Mouse (Mus musculus): Measurements from ENCODE around the gene Tbx4.

The Tbx4 gene

DNA sequence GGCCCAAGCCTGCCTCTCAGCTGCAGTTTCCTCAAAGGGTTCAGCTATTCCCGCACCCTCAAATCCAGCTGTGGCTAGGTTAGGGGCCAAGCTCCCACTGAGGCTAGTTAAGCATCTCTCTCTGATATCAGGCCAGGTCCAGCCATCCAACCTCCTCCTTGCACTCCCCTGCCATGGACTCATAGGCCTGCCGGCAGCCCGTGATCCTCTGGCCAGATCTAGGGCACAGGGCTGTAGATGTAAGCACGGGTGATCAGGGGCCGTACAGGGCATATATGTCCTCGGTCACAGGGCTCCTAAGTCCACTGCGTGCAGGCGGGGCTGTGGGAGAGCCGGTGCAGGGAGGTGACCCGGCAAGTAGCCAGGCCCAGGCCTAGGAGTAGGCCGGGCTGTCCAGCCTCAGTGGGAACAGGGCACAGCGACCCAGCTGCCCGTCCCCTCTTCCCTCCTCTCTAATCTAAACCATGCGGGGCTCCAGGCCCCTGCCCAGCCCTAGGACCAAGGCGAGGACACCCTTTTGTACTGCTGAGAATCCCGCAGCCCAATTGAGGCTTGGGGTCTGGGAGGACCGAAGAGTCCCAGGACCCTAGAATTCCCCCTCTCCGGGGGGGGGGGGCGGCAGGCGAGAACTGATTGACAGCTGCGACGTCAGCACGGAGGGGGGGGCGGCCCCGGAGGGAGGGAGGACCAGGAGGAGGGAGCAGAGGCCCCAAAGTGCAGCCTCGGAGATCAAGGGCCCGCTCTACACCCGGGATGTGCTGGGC is at the start of gene Tbx4:
Tbx4 (plus strand) TSS at position 758 of the 764 bp plus-strand sequence.
- 43% methylated on average over 22 of the region's 28 CpGs for WGBS

GRCm38 (mm10) chr11:85836523-85837290 is 49.5 kb upstream of the Tbx4 start:
- WGBS = 8% methylated on average over 32 of the region's 32 CpGs

DNA sequence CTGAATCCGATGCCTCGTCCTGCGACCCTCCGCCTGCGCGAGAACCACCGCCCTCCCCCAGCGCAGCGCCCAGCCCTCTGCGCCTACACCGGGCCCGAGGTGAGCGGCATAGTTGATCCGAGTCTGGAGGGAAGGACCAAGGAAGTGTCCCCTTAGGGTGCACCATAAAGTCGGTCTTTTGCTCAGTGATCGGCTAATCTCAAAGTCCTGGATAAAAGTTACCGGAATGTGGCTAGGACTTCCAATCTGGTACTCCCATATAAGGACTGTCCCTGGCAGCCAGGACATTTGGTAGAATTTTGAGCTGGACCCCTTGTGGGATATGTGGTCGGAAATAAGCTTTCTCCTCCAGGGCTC is 49.0 kb upstream of the Tbx4 start:
- 6% methylated on average over 18 of the region's 18 CpGs for WGBS

DNA sequence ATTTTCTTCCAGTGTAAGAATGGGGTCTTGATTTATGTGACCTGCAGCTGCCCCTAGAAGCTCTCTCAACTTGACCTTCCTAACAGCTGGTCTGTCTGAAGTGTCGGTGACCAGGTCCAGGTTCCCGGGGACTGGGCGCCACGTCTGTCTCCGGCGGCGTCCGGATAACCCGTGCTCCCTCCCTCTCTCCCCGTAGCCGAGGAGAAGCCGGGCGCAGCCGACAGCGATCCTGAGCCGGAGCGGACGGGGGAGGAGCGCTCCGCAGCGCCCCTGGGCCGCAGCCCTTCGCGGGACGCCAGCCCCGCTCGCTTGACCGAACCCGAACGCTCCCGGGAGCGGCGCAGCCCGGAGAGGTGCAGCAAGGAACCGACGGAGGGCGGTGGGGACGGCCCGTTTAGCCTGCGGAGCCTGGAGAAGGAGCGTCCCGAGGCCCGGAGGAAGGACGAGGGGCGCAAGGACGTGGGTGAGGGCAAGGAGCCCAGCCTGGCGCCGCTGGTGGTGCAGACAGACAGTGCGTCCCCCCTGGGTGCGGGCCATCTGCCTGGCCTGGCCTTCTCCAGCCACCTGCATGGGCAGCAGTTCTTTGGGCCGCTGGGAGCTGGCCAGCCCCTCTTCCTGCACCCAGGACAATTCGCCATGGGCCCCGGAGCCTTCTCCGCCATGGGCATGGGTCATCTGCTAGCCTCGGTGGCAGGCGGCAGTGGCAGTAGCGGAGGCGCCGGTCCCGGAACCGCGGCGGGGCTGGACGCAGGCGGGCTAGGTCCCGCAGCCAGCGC is 48.4 kb upstream of the Tbx4 start:
- WGBS = 4% methylated on average over 64 of the region's 67 CpGs

DNA sequence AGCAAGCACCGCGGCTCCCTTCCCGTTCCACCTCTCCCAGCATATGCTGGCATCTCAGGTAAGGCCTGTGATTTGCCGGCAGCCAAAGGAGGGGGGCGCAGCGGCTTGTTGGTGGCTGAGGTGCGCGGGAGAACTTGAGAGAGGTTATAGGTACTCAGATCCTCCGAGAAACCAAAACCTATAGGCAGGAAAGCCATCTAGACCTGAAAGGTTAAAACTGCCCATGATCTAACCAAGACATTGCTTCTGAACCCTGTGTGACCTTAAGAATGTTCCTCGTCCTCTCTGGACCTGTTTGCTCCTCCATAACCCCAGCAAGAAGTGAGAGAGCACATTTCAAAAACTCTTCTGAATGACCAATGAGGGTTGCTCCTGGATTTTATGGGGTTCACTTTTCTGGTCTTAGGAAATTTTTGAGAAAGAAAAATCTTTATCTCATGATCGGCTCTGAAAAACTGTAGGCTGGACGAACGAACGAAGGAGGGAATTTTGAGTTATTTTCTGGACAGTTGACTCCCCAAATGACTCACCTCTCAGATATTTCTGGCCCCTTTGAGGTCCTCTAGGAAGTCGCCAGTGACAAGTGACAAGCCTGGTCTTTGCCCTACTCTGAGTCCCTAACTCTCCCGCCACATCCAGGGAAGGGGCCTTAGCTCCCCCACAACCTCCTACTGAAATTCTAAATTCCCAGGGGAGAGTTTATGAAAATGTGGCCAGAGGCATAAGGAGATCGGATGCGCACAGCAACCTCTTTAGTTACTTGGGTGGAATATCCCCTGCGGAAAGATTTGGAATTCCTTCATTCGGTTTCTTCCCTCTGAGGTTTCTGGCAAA is 47.6 kb upstream of the Tbx4 start:
- 29% methylated on average over 20 of the region's 20 CpGs for WGBS

- WGBS = 53% methylated on average over 7 of the region's 7 CpGs
Measured at GRCm38 (mm10) chr11:85839258-85840030, 46.8 kb upstream of the Tbx4 start.

DNA sequence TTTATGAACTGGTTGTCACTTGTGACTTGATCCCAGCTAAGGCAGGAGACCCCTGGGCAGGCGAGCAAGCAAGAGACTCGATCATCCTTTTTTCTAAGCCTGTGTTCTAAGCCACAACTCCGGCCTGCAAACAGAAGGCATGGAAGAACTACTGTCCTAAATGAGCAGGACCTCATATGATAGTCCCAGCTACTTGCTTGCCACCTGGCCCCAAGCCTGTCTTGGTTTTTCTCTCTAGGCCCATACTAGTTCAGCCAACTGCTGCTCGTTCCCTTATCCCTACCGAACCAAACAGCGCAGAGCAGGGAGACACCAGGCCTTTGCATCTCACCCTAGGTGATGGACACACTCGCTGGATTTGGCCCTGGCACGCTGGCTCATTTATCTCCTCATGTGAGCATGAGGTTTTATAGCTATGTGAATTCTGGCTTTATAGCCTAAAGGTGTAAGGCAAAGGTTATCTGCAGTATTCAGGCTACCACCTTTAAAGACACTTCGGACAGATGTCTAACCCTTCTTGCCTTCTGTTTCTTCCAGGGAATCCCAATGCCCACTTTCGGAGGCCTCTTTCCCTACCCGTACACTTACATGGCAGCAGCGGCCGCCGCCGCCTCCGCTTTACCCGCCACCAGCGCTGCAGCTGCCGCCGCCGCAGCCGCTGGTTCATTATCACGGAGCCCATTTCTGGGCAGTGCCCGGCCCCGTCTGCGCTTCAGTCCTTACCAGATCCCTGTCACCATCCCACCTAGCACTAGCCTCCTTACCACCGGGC is 46.0 kb upstream of the Tbx4 start:
- WGBS = 28% methylated on average over 27 of the region's 27 CpGs

DNA sequence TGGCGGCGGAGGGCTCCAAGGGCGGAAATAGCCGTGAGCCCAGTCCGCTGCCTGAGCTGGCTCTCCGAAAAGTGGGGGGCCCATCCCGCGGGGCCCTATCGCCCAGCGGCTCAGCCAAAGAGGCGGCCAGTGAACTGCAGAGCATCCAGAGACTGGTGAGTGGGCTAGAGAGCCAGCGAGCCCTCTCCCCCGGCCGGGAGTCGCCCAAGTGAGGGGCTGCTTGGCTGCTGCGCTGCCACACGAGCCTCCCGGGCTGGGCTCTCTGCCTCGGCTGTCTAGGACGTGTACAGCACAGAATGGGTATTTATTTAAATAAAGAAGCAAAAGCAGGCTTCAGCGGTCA is 45.4 kb upstream of the Tbx4 start:
- WGBS = 7% methylated on average over 21 of the region's 21 CpGs

- WGBS = 17% methylated on average over 8 of the region's 8 CpGs
Measured at GRCm38 (mm10) chr11:85841211-85841681, 45.0 kb upstream of the Tbx4 start.

DNA sequence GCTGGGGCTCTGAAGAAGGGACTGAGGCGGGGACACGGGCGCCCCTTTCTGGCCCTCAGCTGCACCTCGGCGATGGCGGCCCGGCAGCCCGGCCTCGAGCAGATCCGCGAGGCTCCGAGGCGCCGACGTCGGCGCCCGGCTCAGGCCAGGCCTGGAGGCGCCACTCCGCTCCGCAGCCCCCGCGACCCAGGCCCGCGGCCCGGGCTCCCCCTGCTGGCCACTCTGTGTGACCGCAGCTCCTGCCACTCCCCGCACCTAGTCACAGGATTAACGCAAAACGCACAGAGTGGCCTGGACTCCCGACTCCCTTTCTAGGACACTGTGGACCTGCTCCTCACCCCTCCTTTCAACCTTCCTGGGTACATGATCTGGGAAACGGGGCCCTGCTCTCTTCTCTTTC is 44.2 kb upstream of the Tbx4 start:
- under 1% methylated on average over 32 of the region's 32 CpGs for WGBS

GRCm38 (mm10) chr11:85842596-85843346 is 43.5 kb upstream of the Tbx4 start:
- 7% methylated on average over 24 of the region's 24 CpGs for WGBS

DNA sequence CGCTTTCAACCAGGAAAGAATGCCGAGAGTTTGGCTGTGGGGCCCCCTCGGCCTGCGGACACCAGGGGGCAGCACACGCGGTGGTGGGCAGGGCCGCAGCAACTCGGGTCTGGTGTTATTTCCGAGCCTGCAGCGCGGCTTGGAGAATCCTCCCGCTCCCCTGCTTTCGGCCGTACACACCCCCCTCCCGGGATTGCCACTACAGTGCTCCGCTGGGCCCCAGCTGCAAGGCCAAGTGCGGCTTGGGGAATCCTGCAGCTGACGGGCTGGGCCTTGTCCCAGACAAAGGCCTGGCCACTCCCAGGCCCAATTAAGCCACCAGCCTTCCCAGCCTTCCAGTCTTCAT is 42.9 kb upstream of the Tbx4 start:
- under 1% methylated on average over 18 of the region's 18 CpGs for WGBS

DNA sequence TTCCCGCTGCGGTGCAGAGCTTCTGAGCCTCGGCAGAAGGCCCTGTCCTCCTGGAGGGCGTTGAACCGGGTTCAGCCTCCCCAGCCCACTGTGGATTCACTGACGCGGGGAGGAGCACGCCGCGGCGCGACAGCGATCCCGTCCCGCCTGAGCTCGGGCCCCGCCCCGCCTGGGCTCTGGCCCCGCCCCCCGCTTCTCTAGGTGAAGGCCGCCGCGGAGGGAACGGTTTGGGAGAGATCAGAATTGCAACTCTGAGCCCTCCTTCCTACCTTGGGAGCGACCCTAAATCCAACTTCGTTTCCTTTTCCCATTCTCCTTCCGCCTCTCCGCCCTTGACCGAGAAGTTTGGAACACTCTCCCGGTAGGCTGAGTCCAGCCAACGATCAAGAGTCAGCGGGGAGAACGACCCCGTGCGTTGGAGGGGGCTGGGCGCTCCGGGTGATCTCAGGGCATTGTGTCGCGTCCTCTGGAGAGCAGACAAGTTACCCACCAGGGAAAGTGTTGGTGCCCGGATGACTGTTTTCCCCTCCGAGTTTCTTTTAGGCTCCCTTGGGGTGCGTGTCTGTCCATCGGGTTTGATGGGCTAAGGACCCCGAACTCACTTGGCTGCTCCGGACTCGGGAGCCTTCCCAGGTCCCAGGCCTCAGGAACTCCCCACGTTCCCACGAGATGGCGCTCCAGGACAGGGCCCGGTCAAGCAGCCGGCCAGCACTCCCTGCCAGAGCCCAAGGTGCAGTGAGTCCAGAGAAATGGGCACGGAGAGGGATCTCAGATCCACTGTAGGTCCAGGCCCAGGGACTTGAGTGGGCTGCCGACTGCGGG is 41.9 kb upstream of the Tbx4 start:
- WGBS = 1% methylated on average over 54 of the region's 54 CpGs

- WGBS = 59% methylated on average over 5 of the region's 5 CpGs
Measured at GRCm38 (mm10) chr11:85844971-85845370, 41.3 kb upstream of the Tbx4 start.

- WGBS = 61% methylated on average over 5 of the region's 5 CpGs
Measured at GRCm38 (mm10) chr11:85845921-85846320, 40.3 kb upstream of the Tbx4 start.

DNA sequence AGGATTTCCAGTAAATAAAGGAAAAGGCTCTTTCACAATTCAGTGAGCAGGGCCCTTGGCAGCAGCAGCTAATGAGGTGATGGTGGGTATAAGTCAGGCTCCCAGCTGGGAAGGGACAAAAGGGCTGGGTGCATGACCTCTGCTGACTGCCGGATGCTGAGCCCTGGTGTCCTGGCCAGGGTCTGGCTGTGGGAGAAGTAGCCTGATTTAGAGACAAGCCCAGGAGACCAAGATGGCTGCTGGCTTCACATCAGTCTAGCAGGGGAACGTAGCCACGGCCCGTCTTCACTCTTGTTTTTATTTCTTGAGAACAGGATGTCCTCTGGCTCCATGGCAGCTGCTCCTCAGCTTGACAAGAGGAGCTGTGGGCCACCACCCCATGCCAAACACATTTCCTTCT is 39.7 kb upstream of the Tbx4 start:
- 62% methylated on average over 4 of the region's 4 CpGs for WGBS

DNA sequence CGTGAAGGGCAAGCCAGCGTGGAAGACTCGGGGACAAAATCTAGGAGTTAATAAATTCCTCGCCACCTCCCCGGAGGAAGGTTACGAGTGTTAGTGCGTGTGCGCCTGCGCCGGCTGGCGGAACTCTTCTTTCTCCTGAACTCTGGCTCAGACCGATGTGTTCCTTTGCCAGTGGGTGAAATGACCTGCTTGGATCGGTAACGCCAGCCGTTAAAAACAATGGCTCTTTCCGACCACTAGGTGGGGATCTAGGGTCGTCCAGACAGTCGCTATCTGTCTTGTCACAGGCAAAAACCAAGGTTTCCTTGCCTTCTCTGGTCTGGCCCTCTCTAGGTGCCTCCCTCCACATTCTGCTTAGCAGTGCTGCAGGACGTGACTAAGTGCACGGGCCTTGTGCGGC is 37.2 kb upstream of the Tbx4 start:
- 9% methylated on average over 21 of the region's 21 CpGs for WGBS

DNA sequence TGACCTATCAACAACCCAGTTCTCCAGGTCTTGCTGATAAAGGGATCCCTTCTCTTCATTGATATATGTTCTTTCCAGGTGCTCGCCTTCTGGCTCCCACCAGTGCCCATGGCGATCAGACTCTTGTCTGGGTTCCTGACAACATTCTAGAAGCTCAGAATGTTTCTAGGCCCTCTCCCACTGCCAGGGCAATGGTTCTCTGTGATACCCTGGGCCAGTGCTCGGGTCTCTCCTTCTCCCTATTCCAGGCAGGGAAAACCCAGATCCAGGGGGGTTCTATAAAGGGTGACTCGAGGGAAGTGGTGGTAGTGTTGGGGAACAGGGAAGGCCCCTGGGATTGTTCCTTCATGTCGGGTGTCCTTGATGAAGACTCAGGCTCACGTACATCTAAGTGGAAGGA is 36.0 kb upstream of the Tbx4 start, which contains the start of gene Gm11444:
Gm11444 (minus strand) TSS at position 101 of the 400 bp plus-strand sequence.
- 95% methylated on average over 6 of the region's 6 CpGs for WGBS

Data from cerebral cortex, adult 2 months (tissue).